Mouse (Mus musculus) bone marrow macrophage, adult 2 months (primary cell): Measurements from ENCODE around the gene Efcc1.

ENCODE experiments used
- CTCF ChIP-seq: IDR thresholded peaks from 2 replicates; pipeline ENCODE4 v1.5.1; 2012; ENCODE audit warnings: low read depth, mild to moderate bottlenecking, low read length, moderate library complexity
- POLR2A ChIP-seq: IDR thresholded peaks from 2 replicates; pipeline ENCODE4 v1.6.1; 2012; ENCODE audit warnings: mild to moderate bottlenecking, low read depth, low read length, borderline replicate concordance

- TF ChIP-seq POLR2A (no peak), CTCF (no peak)
These were observed 50.1 kb downstream of the Efcc1 start for GRCm38 (mm10) chr6:87780546-87781301.
